ENCODE assay signal across 18 mouse cellular contexts in the genomic region with DNA sequence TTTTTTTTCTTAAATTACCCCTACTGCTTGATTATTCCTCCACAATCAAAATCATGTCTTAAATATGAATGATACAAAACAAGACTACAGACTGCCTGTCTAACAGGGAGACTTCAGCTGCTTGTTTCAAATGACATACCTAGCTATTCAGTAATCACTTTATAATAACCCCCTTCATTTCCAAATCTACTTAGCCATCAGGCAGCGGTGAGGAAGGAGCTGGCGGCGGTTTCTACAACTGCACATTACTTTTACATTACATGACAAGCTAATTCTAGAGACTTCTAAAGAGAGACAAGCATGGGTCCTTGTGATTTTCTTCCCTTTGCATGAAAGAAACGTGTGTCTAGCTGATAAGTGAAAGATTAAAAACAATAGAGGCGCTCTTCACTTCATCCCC.
DNase-seq lines count a peak whose midpoint lies in the region; ATAC-seq and TF ChIP-seq lines count a peak whose summit lies in the region.
"Had no signal": no experiment of that assay in that cellular context is flagged by ENCODE, and none has a peak within 500 bp of the region (broad histone marks: within the 10 kb centered on the region; RNA-seq: fewer than 3 reads in every experiment).

No protein-coding gene starts in this region.

- TF ChIP-seq POLR2A in olfactory bulb, adult 2 months (IDR thresholded peaks at IDR 0.05; ENCODE audit: insufficient read depth, low read depth, low read length), result no peak

- H3K9me3 ChIP-seq in forebrain, embryonic 15.5 days, result no peaks in the 10 kb centered on the region
- no peaks in the 10 kb centered on the region for H3K9me3 ChIP-seq in forebrain, embryonic 13.5 days (replicated peaks)
- no peaks in the 10 kb centered on the region for H3K9me3 ChIP-seq in forebrain, postnatal 0 days (ENCODE audit: low read length)
- no peaks in the 10 kb centered on the region for H3K9me3 ChIP-seq in forebrain, embryonic 12.5 days
- H3K9me3 ChIP-seq: embryonic facial prominence, embryonic 13.5 days; embryonic facial prominence, embryonic 15.5 days had no signal

- no peaks in the 10 kb centered on the region for H3K36me3 ChIP-seq in forebrain, embryonic 15.5 days
- no peaks in the 10 kb centered on the region for H3K36me3 ChIP-seq in forebrain, embryonic 13.5 days (ENCODE audit: poor library complexity, severe bottlenecking)
- no peaks in the 10 kb centered on the region for H3K36me3 ChIP-seq in forebrain, postnatal 0 days (ENCODE audit: insufficient read depth)
- no peaks in the 10 kb centered on the region for H3K36me3 ChIP-seq in forebrain, embryonic 12.5 days (replicated peaks)
- H3K36me3 ChIP-seq: embryonic facial prominence, embryonic 13.5 days; embryonic facial prominence, embryonic 15.5 days had no signal

- no peaks in the 10 kb centered on the region for H3K27me3 ChIP-seq in forebrain, embryonic 15.5 days
- H3K27me3 ChIP-seq in forebrain, embryonic 13.5 days, result no peaks in the 10 kb centered on the region
- no peaks in the 10 kb centered on the region for H3K27me3 ChIP-seq in forebrain, postnatal 0 days (ENCODE audit: insufficient read depth, low read length)
- no peaks in the 10 kb centered on the region for H3K27me3 ChIP-seq in forebrain, embryonic 12.5 days
- H3K27me3 ChIP-seq: embryonic facial prominence, embryonic 13.5 days; embryonic facial prominence, embryonic 15.5 days had no signal

- peak; percentile 31 for DNase-seq in forebrain, postnatal 0 days
- no peak for DNase-seq in cerebellum, adult 9-10 months
- DNase-seq: adrenal gland, adult 2 months; adrenal gland, postnatal 10 days; adrenal gland, postnatal 25 days; cerebellum, adult 11-12 months; cerebellum, adult 2 months; cerebellum, adult 9-11 months; cerebellum, postnatal 14 days; cerebellum, postnatal 36 days; embryo, embryonic 11 days had no signal

- peak overlapping the region; percentile 46; the same call in 1 of the 2 replicates for H3K27ac ChIP-seq in forebrain, embryonic 15.5 days (replicated peaks)
- H3K27ac ChIP-seq in forebrain, embryonic 13.5 days, result no peak overlapping the region
- H3K27ac ChIP-seq in forebrain, postnatal 0 days (ENCODE audit: low read depth, low read length), result no peak overlapping the region
- no peak overlapping the region for H3K27ac ChIP-seq in forebrain, embryonic 12.5 days
- H3K27ac ChIP-seq in olfactory bulb, adult 2 months (ENCODE audit: insufficient read depth, low read depth, low read length), result 0 out of 2 replicates have a peak overlapping the region, but pooled peaks have one; percentile 8
- H3K27ac ChIP-seq: embryonic facial prominence, embryonic 13.5 days; embryonic facial prominence, embryonic 15.5 days had no signal

- no peaks in the 10 kb centered on the region; the same call in 1 of the 2 replicates for H3K4me1 ChIP-seq in forebrain, embryonic 15.5 days
- 0 out of 2 replicates have a peak, but pooled peaks cover 4% of the 10 kb centered on the region for H3K4me1 ChIP-seq in forebrain, embryonic 13.5 days
- peaks cover 5% of the 10 kb centered on the region; the same call in 1 of the 2 replicates for H3K4me1 ChIP-seq in forebrain, postnatal 0 days (ENCODE audit: insufficient read depth)
- no peaks in the 10 kb centered on the region for H3K4me1 ChIP-seq in forebrain, embryonic 12.5 days
- peaks cover 9% of the 10 kb centered on the region for H3K4me1 ChIP-seq in olfactory bulb, adult 2 months (ENCODE audit: control insufficient read depth, insufficient read depth, low read length)
- H3K4me1 ChIP-seq: embryonic facial prominence, embryonic 15.5 days had no signal

- no peak for TF ChIP-seq CTCF in forebrain, postnatal 0 days (IDR thresholded peaks at IDR 0.05; ENCODE audit: low read depth)
- no peak for TF ChIP-seq CTCF in olfactory bulb, adult 2 months (IDR thresholded peaks at IDR 0.05; ENCODE audit: insufficient read depth, low read depth, low read length)

- H3K4me2 ChIP-seq in forebrain, embryonic 15.5 days (replicated peaks), result no peak overlapping the region
- no peak overlapping the region for H3K4me2 ChIP-seq in forebrain, embryonic 13.5 days
- no peak overlapping the region for H3K4me2 ChIP-seq in forebrain, postnatal 0 days (ENCODE audit: low read depth)
- no peak overlapping the region for H3K4me2 ChIP-seq in forebrain, embryonic 12.5 days
- H3K4me2 ChIP-seq: embryonic facial prominence, embryonic 13.5 days; embryonic facial prominence, embryonic 15.5 days had no signal

- H3K4me3 ChIP-seq in forebrain, embryonic 15.5 days, result no peak overlapping the region
- H3K4me3 ChIP-seq in forebrain, embryonic 13.5 days, result no peak overlapping the region
- no peak overlapping the region for H3K4me3 ChIP-seq in forebrain, postnatal 0 days (ENCODE audit: low read depth, low read length)
- H3K4me3 ChIP-seq in forebrain, embryonic 12.5 days (replicated peaks), result no peak overlapping the region
- H3K4me3 ChIP-seq in olfactory bulb, adult 2 months (ENCODE audit: insufficient read depth, low read depth, low read length), result no peak overlapping the region
- H3K4me3 ChIP-seq: embryonic facial prominence, embryonic 13.5 days; embryonic facial prominence, embryonic 15.5 days; erythroblast, embryonic 14.5 days had no signal

- ATAC-seq in forebrain, embryonic 15.5 days (replicated peaks), result peak; percentile 61; the same call in 1 of the 2 replicates
- ATAC-seq in forebrain, embryonic 13.5 days, result no peak
- peak; percentile 86 for ATAC-seq in forebrain, postnatal 0 days
- no peak for ATAC-seq in forebrain, embryonic 12.5 days (ENCODE audit: low FRiP score)

- WGBS in forebrain, embryonic 15.5 days, result 72% methylated on average over 5 of the region's 5 CpGs
- 78% methylated on average over 5 of the region's 5 CpGs for WGBS in forebrain, embryonic 13.5 days
- 65% methylated on average over 5 of the region's 5 CpGs for WGBS in forebrain, postnatal 0 days
- WGBS in forebrain, embryonic 12.5 days, result 80% methylated on average over 5 of the region's 5 CpGs
- 45% methylated on average over 5 of the region's 5 CpGs for WGBS in olfactory bulb, adult 2 months

- no peak overlapping the region for H3K9ac ChIP-seq in forebrain, embryonic 15.5 days (replicated peaks)
- H3K9ac ChIP-seq in forebrain, embryonic 13.5 days, result no peak overlapping the region
- H3K9ac ChIP-seq in forebrain, postnatal 0 days, result no peak overlapping the region
- H3K9ac ChIP-seq in forebrain, embryonic 12.5 days, result no peak overlapping the region
- H3K9ac ChIP-seq: embryonic facial prominence, embryonic 13.5 days; embryonic facial prominence, embryonic 15.5 days had no signal

Comparison
In these comparisons a context has a peak if more than half of its experiments do, and no peak if none do; other contexts are left out.
1. ATAC-seq: peak in forebrain, embryonic 15.5 days (single experiment) and forebrain, postnatal 0 days (single experiment); none in forebrain, embryonic 13.5 days (single experiment) and forebrain, embryonic 12.5 days (single experiment).
2. H3K27ac ChIP-seq: peak in forebrain, embryonic 15.5 days (single experiment) and olfactory bulb, adult 2 months (single experiment); none in forebrain, embryonic 13.5 days (single experiment), forebrain, postnatal 0 days (single experiment) and forebrain, embryonic 12.5 days (single experiment).